Mouse (Mus musculus) CH12.LX (cell line): ENCODE measurements around the gene Stx8.

Experiments
- CTCF ChIP-seq, 2 experiments: IDR thresholded peaks in 1 of 2; conservative IDR thresholded peaks in 1 of 2; 2 replicates each; pipeline ENCODE4 v1.5.1; 2011 to 2012; ENCODE audit warnings: low read depth in 2 of 2, low read length in 2 of 2, improper control_type of control experiment in 1 of 2, inconsistent platforms in 1 of 2, mild to moderate bottlenecking in 1 of 2, moderate library complexity in 1 of 2
- E2F4 ChIP-seq: IDR thresholded peaks from 2 replicates; pipeline ENCODE4 v1.6.1; 2011; ENCODE audit warnings: low read depth, low read length, improper control_type of control experiment; ENCODE audit not compliant: insufficient replicate concordance
- EP300 ChIP-seq: IDR thresholded peaks from 2 replicates; pipeline ENCODE4 v1.6.1; 2011; ENCODE audit warnings: low read length, improper control_type of control experiment
- HCFC1 ChIP-seq: IDR thresholded peaks from 2 replicates; pipeline ENCODE4 v1.6.1; 2012; ENCODE audit warnings: low read depth, mild to moderate bottlenecking, inconsistent platforms, low read length, improper control_type of control experiment
- JUN ChIP-seq: IDR thresholded peaks from 2 replicates; pipeline ENCODE4 v1.6.1; 2011; ENCODE audit warnings: low read depth, mild to moderate bottlenecking, low read length, improper control_type of control experiment, moderate library complexity; ENCODE audit not compliant: insufficient read depth
- MEF2A ChIP-seq: IDR thresholded peaks from 2 replicates; pipeline ENCODE4 v1.6.1; 2014; ENCODE audit warnings: low read depth, mild to moderate bottlenecking, inconsistent platforms, low read length, improper control_type of control experiment, borderline replicate concordance
- MXI1 ChIP-seq: IDR thresholded peaks from 2 replicates; pipeline ENCODE4 v1.6.1; 2011; ENCODE audit warnings: mild to moderate bottlenecking, low read depth, low read length, improper control_type of control experiment
- NELFE ChIP-seq: IDR thresholded peaks from 2 replicates; pipeline ENCODE4 v1.6.1; 2011; ENCODE audit warnings: low read depth, low read length, improper control_type of control experiment
- POLR2A ChIP-seq: IDR thresholded peaks from 2 replicates; pipeline ENCODE4 v1.6.1; 2011; ENCODE audit warnings: low read depth, mild to moderate bottlenecking, improper control_type of control experiment, low read length
- POLR2AphosphoS2 ChIP-seq: IDR thresholded peaks from 2 replicates; pipeline ENCODE4 v1.6.1; 2011; ENCODE audit warnings: low read depth, low read length, improper control_type of control experiment
- SMC3 ChIP-seq: IDR thresholded peaks from 2 replicates; pipeline ENCODE4 v1.6.1; 2011; ENCODE audit warnings: low read depth, low read length, improper control_type of control experiment
- TBP ChIP-seq: conservative IDR thresholded peaks from 2 replicates; pipeline ENCODE4 v1.6.1; 2011; ENCODE audit warnings: low read depth, low read length, improper control_type of control experiment
- ZMIZ1 ChIP-seq: IDR thresholded peaks from 2 replicates; pipeline ENCODE4 v1.6.1; 2012; ENCODE audit warnings: low read depth, mild to moderate bottlenecking, inconsistent platforms, low read length, improper control_type of control experiment
- ZNF384 ChIP-seq: IDR thresholded peaks from 2 replicates; pipeline ENCODE4 v1.6.1; 2012; ENCODE audit warnings: low read depth, low read length, improper control_type of control experiment, inconsistent platforms

DNA sequence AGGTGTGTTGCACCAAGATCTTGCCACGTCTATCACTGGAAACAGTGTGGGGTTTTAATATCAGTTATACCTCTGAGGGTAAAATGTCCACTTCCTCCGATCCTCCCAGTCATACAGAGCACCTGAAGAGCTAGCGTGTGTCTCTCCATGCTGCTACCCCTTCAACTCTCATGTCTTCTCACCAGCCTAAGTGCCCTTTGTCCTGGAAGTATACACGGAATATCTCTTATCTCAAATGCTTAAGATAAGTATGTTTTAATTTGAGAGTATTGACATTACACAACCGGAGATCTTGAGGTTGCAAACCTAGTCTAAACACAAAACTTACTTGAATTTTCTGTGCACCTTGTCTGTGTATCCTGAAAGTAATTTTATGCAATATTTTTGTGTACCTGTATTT is 68.4 kb downstream of the Stx8 start:
- TF ChIP-seq EP300: no peak
- TF ChIP-seq ZNF384: no peak
- TF ChIP-seq POLR2A: no peak
- TF ChIP-seq CTCF (conservative IDR thresholded peaks at IDR 0.05 in 1 of 2, IDR thresholded peaks at IDR 0.05 in 1 of 2; ENCODE audit: low read depth in 2 of 2, low read length in 2 of 2): no peak
- no peak for TF ChIP-seq HCFC1
- no peak for TF ChIP-seq POLR2AphosphoS2
- no peak for TF ChIP-seq E2F4
- TF ChIP-seq ZMIZ1: no peak
- TF ChIP-seq TBP: no peak
- TF ChIP-seq SMC3: no peak
- no peak for TF ChIP-seq MXI1
- no peak for TF ChIP-seq JUN
- TF ChIP-seq MEF2A: no peak
- no peak for TF ChIP-seq NELFE
